Mouse (Mus musculus) embryonic fibroblast, embryonic 13.5 days (primary cell): ENCODE results near the gene Aldh1a3.

Experiments used
- CTCF ChIP-seq: IDR thresholded peaks from 2 replicates; pipeline ENCODE4 v1.5.1; 2011; ENCODE audit warnings: mild to moderate bottlenecking, control low read depth, low read length, moderate library complexity, borderline replicate concordance; ENCODE audit not compliant: insufficient read depth
- POLR2A ChIP-seq: IDR thresholded peaks from 2 replicates; pipeline ENCODE4 v1.6.1; 2011; ENCODE audit warnings: low read depth, mild to moderate bottlenecking, control low read depth, low read length, moderate library complexity

DNA sequence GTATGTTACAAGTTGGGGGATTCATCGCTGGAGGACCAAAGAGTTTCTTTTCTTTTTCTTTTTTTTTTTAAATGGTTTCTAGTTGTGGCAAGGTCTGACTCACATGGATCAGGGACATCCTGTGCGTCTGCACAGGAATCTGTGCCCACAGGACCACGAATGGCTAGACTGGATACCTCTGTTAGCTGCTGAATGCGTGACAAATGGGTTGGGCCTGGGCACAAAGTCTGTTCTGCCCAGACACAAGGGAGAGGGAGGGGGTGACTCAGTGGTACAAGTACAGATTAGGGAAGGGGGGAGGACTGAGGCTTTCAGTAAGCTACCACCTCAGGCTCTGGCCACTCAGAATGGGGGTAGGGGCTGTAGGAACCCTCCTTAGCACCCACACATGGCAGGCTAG lies 51.6 kb downstream of the Aldh1a3 start:
- no peak for TF ChIP-seq CTCF
- no peak for TF ChIP-seq POLR2A
